Mouse (Mus musculus) embryonic fibroblast, embryonic 13.5 days (primary cell): ENCODE results near the gene Ppm1h.

Experiments
- CTCF ChIP-seq: IDR thresholded peaks from 2 replicates; pipeline ENCODE4 v1.5.1; 2011; ENCODE audit warnings: mild to moderate bottlenecking, control low read depth, low read length, moderate library complexity, borderline replicate concordance; ENCODE audit not compliant: insufficient read depth
- POLR2A ChIP-seq: IDR thresholded peaks from 2 replicates; pipeline ENCODE4 v1.6.1; 2011; ENCODE audit warnings: low read depth, mild to moderate bottlenecking, control low read depth, low read length, moderate library complexity

DNA sequence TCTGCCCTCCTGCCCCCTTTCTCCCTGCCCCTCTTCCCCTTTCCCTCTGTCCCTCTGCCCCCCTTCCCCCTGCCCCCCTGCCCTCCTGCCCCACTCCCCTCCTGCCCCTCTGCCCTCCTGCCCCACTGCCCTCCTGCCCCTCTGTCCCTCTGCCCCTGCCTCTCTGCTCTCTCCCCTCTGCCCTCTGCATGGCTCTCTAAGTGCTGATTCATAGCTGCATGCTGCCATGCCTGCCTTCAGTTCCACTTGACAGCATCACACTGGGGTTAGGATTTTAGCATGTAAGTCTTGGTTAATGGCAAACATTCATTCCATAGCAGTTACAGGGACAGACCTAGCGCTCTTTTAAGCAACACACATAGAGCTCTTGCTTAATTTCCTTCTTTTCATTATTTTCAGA is 85.0 kb downstream of the Ppm1h start:
- TF ChIP-seq POLR2A (no peak), CTCF (no peak)
